Mouse (Mus musculus): ENCODE measurements at regions not wholly inside any gene's neighbourhood (a gene's known extent, or its start where the extent isn't known, plus 50 kb on each side); places are given as distances from the start of the nearest gene placed in this dataset.

GRCm38 (mm10) chr8:36361255-36361654 lies 595.7 kb downstream of the Gm19410 start:
- DNase-seq (ENCODE audit: extremely low read depth, insufficient read length, low spot score) = peak; percentile 6

GRCm38 (mm10) chr8:36361818-36362217 lies 596.2 kb downstream of the Gm19410 start:
- DNase-seq (ENCODE audit: extremely low read depth, insufficient read length, low spot score) = no peak

- DNase-seq (ENCODE audit: extremely low read depth, insufficient read length, low spot score) = no peak
These were observed 597.7 kb downstream of the Gm19410 start for GRCm38 (mm10) chr8:36363291-36363690.

- DNase-seq (ENCODE audit: extremely low read depth, insufficient read length, low spot score) = no peak
These were observed 599.1 kb downstream of the Gm19410 start for GRCm38 (mm10) chr8:36364567-36365231.

- no peak for DNase-seq (ENCODE audit: extremely low read depth, insufficient read length, low spot score)
These were observed 600.4 kb downstream of the Gm19410 start for GRCm38 (mm10) chr8:36365945-36366344.

- no peak for DNase-seq (ENCODE audit: extremely low read depth, insufficient read length, low spot score)
These were observed 611.2 kb downstream of the Gm19410 start for GRCm38 (mm10) chr8:36376579-36377350.

GRCm38 (mm10) chr8:36394487-36394886 lies 598.9 kb upstream of the AI429214 start:
- DNase-seq (ENCODE audit: extremely low read depth, insufficient read length, low spot score) = no peak

GRCm38 (mm10) chr8:36396493-36396892 lies 596.9 kb upstream of the AI429214 start:
- no peak for DNase-seq (ENCODE audit: extremely low read depth, insufficient read length, low spot score)

- DNase-seq (ENCODE audit: extremely low read depth, insufficient read length, low spot score) = no peak
These were observed 586.7 kb upstream of the AI429214 start for GRCm38 (mm10) chr8:36406706-36407105.
